Mouse (Mus musculus): ENCODE data around the gene Mxi1. TPM values are rescaled to one million over a fixed set of nuclear protein-coding genes. Genes with fewer than 3 reads are reported as not detected.

The Mxi1 gene
- total and polyA plus RNA-seq, 2 experiments, result 11.8 to 16.1 TPM

GRCm38 (mm10) chr19:53316963-53317362 is 6.6 kb downstream of the Mxi1 start:
- H3K9ac ChIP-seq (ENCODE audit: low read depth, low read length), result no peak overlapping the region
- H3K27ac ChIP-seq (replicated peaks; ENCODE audit: insufficient read depth, low read depth, low read length), result no peak overlapping the region
- TF ChIP-seq CTCF (IDR thresholded peaks at IDR 0.05; ENCODE audit: low read depth, low read length) (no peak), POLR2A (IDR thresholded peaks at IDR 0.05; ENCODE audit: extremely low read depth, insufficient read depth, low read length) (no peak)
- H3K79me2 ChIP-seq (ENCODE audit: control insufficient read depth, insufficient read depth, low read length), result peaks cover 7% of the 10 kb centered on the region; the same call in 1 of the 2 replicates
- 95% methylated on average over 6 of the region's 6 CpGs for WGBS
- H3K36me3 ChIP-seq (ENCODE audit: control insufficient read depth, insufficient read depth, low read length), result no peaks in the 10 kb centered on the region
- no peak overlapping the region for H3K4me3 ChIP-seq (ENCODE audit: insufficient read depth, low read depth, low read length)
- no peaks in the 10 kb centered on the region for H3K27me3 ChIP-seq (ENCODE audit: control insufficient read depth, insufficient read depth, low read length)
- DNase-seq (ENCODE audit: extremely low read depth, low read depth, low spot score), result no peak
- H3K4me1 ChIP-seq (ENCODE audit: control insufficient read depth, insufficient read depth, low read length), result no peaks in the 10 kb centered on the region

GRCm38 (mm10) chr19:53318143-53319132 is 8.1 kb downstream of the Mxi1 start:
- 89% methylated on average over 16 of the region's 16 CpGs for WGBS

GRCm38 (mm10) chr19:53320264-53321110 is 10.2 kb downstream of the Mxi1 start:
- H3K4me1 ChIP-seq (ENCODE audit: control insufficient read depth, insufficient read depth, low read length), result no peaks in the 10 kb centered on the region
- no peak overlapping the region for H3K4me3 ChIP-seq (ENCODE audit: insufficient read depth, low read depth, low read length)
- no peak overlapping the region for H3K9ac ChIP-seq (ENCODE audit: low read depth, low read length)
- H3K27me3 ChIP-seq (ENCODE audit: control insufficient read depth, insufficient read depth, low read length), result no peaks in the 10 kb centered on the region
- no peak for DNase-seq (ENCODE audit: extremely low read depth, low read depth, low spot score)
- TF ChIP-seq CTCF (IDR thresholded peaks at IDR 0.05; ENCODE audit: low read depth, low read length) (no peak), POLR2A (IDR thresholded peaks at IDR 0.05; ENCODE audit: extremely low read depth, insufficient read depth, low read length) (no peak)
- no peaks in the 10 kb centered on the region for H3K36me3 ChIP-seq (ENCODE audit: control insufficient read depth, insufficient read depth, low read length)
- peaks cover 2% of the 10 kb centered on the region; the same call in 1 of the 2 replicates for H3K79me2 ChIP-seq (ENCODE audit: control insufficient read depth, insufficient read depth, low read length)
- no peak overlapping the region for H3K27ac ChIP-seq (replicated peaks; ENCODE audit: insufficient read depth, low read depth, low read length)
- WGBS, result 88% methylated on average over 9 of the region's 9 CpGs

More at GRCm38 (mm10) chr19:53318143-53319132, 8.1 kb downstream of the Mxi1 start:
- Histone ChIP-seq H3K9ac (ENCODE audit: low read depth, low read length) (no peak overlapping the region), H3K79me2 (ENCODE audit: control insufficient read depth, insufficient read depth, low read length) (peaks cover 7% of the 10 kb centered on the region; the same call in 1 of the 2 replicates), H3K27ac (replicated peaks; ENCODE audit: insufficient read depth, low read depth, low read length) (no peak overlapping the region), H3K4me1 (ENCODE audit: control insufficient read depth, insufficient read depth, low read length) (no peaks in the 10 kb centered on the region), H3K4me3 (ENCODE audit: insufficient read depth, low read depth, low read length) (no peak overlapping the region), H3K27me3 (ENCODE audit: control insufficient read depth, insufficient read depth, low read length) (no peaks in the 10 kb centered on the region), H3K36me3 (ENCODE audit: control insufficient read depth, insufficient read depth, low read length) (no peaks in the 10 kb centered on the region)
- TF ChIP-seq CTCF (IDR thresholded peaks at IDR 0.05; ENCODE audit: low read depth, low read length) (no peak), POLR2A (IDR thresholded peaks at IDR 0.05; ENCODE audit: extremely low read depth, insufficient read depth, low read length) (no peak)
- DNase-seq (ENCODE audit: extremely low read depth, low read depth, low spot score), result no peak

GRCm38 (mm10) chr19:53321273-53321672 is 11.0 kb downstream of the Mxi1 start:
- H3K36me3 ChIP-seq (ENCODE audit: control insufficient read depth, insufficient read depth, low read length), result no peaks in the 10 kb centered on the region
- DNase-seq (ENCODE audit: extremely low read depth, low read depth, low spot score), result no peak
- no peak overlapping the region for H3K27ac ChIP-seq (replicated peaks; ENCODE audit: insufficient read depth, low read depth, low read length)
- H3K27me3 ChIP-seq (ENCODE audit: control insufficient read depth, insufficient read depth, low read length), result no peaks in the 10 kb centered on the region
- no peaks in the 10 kb centered on the region for H3K4me1 ChIP-seq (ENCODE audit: control insufficient read depth, insufficient read depth, low read length)
- H3K79me2 ChIP-seq (ENCODE audit: control insufficient read depth, insufficient read depth, low read length), result no peaks in the 10 kb centered on the region
- no peak overlapping the region for H3K9ac ChIP-seq (ENCODE audit: low read depth, low read length)
- no peak overlapping the region for H3K4me3 ChIP-seq (ENCODE audit: insufficient read depth, low read depth, low read length)
- WGBS, result 76% methylated on average over 10 of the region's 10 CpGs
- no peak for TF ChIP-seq POLR2A (IDR thresholded peaks at IDR 0.05; ENCODE audit: extremely low read depth, insufficient read depth, low read length)
- TF ChIP-seq CTCF (IDR thresholded peaks at IDR 0.05; ENCODE audit: low read depth, low read length), result no peak

- H3K9ac ChIP-seq (ENCODE audit: low read depth, low read length), result no peak overlapping the region
- TF ChIP-seq POLR2A (IDR thresholded peaks at IDR 0.05; ENCODE audit: extremely low read depth, insufficient read depth, low read length) (no peak), CTCF (IDR thresholded peaks at IDR 0.05; ENCODE audit: low read depth, low read length) (no peak)
- no peak overlapping the region for H3K27ac ChIP-seq (replicated peaks; ENCODE audit: insufficient read depth, low read depth, low read length)
- no peaks in the 10 kb centered on the region for H3K79me2 ChIP-seq (ENCODE audit: control insufficient read depth, insufficient read depth, low read length)
- WGBS, result 96% methylated on average over 12 of the region's 12 CpGs
- no peaks in the 10 kb centered on the region for H3K27me3 ChIP-seq (ENCODE audit: control insufficient read depth, insufficient read depth, low read length)
- H3K4me1 ChIP-seq (ENCODE audit: control insufficient read depth, insufficient read depth, low read length), result no peaks in the 10 kb centered on the region
- H3K36me3 ChIP-seq (ENCODE audit: control insufficient read depth, insufficient read depth, low read length), result no peaks in the 10 kb centered on the region
- DNase-seq (ENCODE audit: extremely low read depth, low read depth, low spot score), result no peak
- H3K4me3 ChIP-seq (ENCODE audit: insufficient read depth, low read depth, low read length), result no peak overlapping the region
These were observed 12.2 kb downstream of the Mxi1 start for GRCm38 (mm10) chr19:53322438-53323048.
